Mouse (Mus musculus): Measurements from ENCODE around the gene Ddx39.

The Ddx39 gene

DNA sequence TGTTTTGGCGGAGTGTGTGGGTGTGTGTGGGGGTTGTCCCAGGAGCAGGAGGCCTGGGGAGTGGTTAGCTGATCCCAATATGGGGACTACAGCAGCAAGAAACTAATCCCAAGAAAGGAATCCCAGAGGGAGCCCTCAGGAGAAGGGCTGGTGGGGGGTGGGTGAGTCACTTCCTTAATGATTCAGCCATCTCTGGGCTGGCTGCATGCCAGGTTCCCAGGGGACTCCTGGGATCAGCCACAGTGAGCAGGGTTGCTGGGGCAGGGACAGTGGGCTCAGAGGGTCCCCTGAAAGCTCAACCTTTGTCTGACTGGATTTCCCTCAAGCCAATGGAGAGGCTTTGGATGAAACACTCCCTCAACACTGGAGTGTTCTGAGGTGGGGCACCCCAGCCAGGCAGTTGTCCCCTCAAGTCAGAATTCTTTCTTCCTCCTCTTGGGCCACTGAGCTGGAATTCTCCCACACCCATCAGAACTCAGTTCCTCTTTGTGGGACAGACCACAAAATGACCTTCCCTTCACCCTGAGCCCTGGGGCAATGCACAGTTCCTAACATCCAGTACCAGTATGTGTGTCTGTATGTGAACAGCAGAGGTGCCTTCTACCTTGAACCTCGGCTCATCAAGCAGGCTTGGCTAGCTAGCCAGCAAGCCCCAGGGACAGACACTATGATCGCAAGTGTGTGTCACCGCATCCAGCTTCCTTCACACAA lies 23.0 kb downstream of the Ddx39 start:
- no peak for DNase-seq (ENCODE audit: low spot score in 2 of 2)

DNA sequence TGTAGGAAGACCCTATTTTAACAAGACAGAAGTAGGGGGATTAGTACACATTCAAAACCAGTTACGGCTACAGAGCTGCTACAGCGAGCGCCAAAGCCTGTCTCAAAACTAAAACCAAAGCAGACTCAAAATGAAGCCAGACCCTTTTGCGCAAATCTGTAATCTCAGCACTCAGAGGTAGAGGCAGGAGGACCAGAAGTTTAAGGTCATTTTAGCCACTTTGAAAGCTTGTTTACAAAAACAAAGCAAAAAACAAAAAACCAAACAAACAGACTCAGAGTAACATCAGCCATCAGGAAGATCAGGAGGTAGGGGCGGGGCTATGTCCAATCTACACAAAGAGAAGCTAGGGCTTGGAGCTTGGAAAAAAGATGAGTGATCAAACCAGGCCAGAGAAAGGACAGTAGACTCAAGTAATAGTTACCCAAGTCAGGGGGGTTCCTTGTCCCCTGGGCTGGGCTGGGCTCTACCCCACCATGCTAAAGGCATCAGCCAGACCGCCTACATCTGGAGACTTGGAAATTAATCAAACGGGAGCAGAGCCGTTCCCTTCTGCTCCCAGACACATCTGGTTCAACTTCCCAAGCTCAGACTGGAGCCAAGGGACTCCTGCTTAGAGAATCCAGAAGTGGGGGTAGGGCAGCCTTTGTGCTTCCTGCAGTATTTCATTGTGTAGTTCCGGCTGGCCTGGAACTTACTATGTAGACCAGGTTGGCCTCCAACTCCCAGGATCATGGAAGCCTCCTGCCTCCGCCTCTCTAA lies 24.2 kb downstream of the Ddx39 start:
- no peak for DNase-seq (ENCODE audit: low spot score in 2 of 2)

DNA sequence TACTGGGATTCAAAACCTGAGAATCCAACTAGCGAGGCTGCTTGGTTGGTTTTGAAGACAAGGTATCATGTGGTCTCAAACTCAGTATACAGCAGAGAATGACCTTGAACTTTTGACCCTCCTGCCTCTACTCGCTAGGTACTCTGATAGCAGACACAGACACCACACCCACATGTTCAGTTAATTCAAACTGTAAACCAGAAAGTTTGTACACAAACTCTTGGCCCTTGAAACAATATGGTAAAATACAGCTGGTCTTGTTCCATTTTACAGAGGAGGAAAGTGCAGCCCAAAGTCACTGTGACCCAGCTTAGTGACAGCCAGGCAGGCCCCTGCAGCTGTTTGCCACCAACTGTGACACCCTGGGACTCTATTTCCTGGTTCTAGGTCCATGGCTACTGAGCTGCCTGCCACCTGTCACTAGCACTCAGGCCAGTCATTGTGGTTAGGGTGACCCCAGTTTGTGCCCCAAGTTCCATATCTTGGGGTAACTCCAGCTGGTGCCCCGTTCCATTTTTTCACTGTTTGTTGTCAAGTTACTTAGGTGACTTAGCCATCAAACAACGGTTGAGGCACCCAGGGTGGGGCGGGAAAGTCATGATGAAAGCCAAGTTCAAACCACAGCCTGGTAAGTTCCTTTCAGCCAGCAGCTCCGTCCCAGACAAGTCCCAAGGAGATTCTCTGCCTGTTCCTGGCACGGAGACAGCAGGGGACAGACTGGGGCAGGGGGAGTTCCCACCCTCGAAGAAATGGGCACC lies 24.9 kb downstream of the Ddx39 start:
- DNase-seq (ENCODE audit: low spot score in 2 of 2) = no peak

DNA sequence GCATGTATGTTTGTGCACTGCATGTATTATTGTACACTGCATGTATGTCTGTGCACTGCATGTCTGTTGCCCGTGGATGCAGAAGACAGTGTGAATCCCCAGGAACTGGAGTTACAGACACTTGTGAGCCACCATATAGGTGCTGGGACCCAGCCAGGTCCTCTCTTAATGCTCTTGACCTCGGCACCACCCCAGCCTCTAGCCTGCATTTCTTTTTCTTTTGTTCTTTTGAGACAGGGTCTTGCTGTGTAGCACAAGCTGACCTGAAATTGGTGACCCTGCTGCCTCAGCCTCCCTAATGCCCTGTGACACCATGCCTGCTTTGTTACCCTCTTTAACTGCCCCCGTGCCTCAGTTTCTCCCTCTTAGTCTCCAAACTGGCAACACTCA lies 25.6 kb downstream of the Ddx39 start:
- no peak for DNase-seq (ENCODE audit: low spot score in 2 of 2)

DNA sequence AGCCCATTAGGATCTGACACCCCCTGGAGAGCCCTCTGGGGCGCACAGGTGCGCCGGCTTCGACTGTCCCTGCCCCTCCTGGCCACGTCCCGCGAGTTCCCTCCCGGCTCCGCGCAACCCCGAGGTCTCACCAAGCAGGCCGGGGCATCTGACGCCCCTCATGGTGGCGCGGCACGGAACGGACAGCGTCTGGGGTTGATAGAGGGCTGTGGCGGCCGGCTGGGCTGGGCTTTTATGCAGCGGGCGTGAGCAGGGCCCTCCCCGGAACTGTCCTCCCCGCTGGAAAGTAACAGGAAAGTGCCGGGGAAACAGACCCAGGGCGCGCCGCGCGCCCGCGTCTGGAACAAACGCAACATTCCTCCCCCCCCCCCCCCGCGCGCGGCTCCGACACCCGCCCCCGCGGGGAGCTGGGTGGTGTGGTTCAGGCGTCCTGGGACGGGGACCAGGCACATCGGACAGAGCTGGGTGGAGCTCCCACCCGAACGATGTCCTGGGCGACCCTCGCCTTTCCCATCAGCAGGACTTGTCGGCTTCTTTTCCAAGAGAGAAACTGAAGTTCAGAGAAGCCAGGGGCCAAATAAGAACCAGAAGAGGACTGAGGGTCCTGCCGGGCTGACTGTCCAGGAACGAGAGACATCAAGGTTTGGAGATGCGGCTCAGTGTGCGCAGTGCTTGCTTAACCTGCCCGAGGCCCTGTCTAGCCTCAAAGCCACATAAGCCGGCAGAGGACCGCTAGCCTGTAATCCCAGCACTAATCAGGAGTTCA lies 26.2 kb downstream of the Ddx39 start, which contains the start of gene Adgre5:
Gene Adgre5, minus strand, starts transcription at position 351 of the 766 bp plus-strand sequence.
- DNase-seq (ENCODE audit: low spot score in 2 of 2) = no peak

DNA sequence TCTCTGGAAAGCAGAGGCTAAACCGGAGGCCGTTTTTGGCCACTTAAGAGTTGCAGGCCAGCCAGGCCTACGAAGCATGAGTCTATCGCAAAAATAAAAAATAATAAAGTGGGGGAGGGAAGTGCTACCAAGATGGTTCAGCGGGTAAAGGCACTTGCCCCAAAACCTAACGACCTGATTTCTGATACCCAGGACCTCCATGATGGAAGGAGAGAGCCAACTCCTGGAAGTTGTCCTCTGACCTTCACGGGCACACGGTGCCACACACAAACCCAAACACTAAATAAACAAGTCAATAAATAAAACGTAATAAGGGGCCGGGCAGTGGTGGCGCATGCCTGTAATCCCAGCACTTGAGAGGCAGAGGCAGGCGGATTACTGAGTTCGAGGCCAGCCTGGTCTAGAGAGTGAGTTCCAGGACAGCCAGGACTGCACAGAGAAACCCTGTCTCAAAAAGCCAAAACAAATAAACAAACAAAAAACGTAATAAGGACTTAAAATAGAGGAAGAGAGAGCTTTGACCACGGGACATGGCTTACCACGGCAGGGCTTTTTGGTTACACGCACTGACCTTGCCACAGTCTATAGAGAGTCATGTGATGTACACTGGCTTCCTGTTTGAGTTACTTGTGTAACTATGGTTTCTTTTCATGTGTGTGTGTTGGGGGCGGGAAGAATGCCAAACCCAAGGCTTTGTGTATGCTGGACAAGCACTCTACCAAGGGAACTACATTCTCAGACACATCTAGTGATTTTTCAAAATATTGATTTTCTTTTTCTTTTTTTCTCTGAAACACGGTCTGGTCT lies 27.1 kb downstream of the Ddx39 start:
- DNase-seq (ENCODE audit: low spot score in 2 of 2) = no peak

DNA sequence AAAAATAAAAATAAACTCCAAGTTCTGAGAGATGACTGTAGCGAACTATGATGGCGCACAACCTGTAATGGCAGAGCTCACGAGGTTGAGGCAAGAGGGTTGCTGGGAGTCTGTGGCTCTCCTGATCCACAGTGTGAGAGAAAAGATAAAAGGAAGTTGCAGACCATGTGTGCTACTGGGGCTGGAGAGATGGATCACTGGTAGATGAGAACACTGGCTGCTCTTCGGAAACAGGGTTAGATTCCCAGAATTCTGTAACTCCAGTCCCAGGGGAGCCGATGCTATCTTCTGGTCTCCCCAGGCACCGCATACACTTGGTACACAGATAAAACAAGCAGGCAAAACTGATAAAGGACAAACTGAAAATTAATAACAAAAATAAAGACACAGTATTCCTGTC lies 28.0 kb downstream of the Ddx39 start:
- no peak for DNase-seq (ENCODE audit: low spot score in 2 of 2)

DNA sequence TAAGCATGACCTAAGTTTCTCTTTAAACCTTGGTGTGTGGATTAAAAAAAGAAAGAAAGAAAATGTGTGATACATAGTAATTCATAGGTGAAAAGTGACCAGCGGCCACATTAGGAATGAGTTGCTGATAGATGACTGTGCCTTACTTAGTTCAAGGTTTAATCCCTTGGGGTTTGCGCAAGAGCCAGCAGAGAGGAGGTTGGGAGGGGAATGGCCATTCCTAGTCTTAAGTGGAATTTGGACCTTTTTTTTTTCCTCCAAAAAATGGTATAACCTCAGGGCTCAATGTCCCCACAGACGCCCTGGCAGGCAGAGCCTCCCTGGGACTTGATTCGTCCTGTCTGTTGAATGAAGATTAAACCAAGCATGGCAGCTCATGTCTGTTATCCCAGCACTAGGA lies 29.1 kb downstream of the Ddx39 start:
- DNase-seq (ENCODE audit: low spot score in 2 of 2) = no peak

DNA sequence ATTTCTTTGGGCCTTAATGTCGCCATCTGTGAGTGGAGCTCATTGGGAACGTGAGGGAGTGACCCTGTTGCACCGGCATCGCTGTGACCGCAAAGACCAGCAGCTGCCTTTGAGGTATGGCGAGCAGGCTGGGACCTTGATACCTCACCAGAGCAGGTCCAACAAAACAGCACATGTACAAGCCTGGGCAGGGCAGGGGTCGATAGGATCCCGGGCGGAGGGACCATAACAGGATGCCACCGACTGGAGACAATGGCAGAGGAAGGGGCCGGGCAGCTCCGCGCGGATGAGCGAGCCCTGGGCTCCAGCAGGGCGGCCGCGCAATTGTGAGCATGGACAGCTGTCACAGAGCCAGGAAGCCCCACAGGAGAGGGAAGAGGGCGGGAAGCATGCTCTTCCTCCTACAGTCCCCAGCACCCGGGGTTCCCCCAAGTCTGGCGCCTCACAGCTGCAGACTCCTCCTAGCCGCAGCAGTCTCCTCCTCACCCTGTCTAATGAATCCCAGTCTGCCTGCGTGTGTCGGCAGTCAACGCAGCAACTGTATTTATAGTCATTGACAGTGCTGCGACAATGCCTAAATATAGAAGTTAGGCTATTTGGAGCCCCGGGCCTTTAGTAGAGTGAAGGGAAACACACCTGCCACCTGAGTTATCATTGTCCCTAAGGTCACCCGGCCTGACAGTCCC lies 32.8 kb downstream of the Ddx39 start:
- DNase-seq (ENCODE audit: low spot score in 2 of 2) = peak; percentile 42 to 65

DNA sequence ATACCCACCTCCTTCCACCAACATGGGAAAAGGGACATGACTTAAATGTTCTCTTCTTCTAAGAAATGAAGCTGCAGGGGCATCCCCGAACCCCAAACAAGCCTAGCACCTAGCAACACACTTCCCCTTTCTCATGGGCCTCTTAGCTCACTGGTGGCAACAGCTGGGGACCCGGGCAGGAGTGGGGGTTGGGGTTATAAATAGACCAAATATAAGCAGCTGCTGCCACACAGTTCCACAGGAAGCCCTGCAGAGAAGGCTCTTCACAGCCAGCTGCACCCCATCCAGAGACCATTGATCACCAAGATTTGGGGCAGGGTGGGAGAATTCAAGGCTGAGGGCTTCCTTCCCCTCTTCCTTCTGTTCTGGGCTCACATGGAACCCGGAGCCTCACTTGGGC lies 33.7 kb downstream of the Ddx39 start:
- no peak for DNase-seq (ENCODE audit: low spot score in 2 of 2)

DNA sequence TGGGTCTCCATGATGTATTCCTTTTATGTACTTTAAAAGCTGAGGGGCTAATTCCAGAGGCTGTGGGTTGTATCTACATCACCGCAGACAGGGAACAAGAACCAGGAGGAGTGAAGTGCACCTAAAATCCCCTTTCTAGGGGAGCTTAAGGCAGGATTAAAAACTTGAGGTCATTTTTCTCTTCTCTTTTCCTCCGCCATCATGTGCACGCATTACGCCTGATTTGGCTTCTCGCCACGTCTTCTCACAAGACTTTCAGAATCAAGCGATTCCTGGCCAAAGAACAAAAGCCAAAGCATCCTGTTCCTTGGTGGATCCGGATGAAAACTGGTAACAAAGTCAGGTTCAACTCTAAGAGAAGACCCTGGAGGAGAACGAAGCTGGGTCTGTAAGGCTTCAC lies 34.3 kb downstream of the Ddx39 start:
- DNase-seq (ENCODE audit: low spot score in 2 of 2) = no peak

DNA sequence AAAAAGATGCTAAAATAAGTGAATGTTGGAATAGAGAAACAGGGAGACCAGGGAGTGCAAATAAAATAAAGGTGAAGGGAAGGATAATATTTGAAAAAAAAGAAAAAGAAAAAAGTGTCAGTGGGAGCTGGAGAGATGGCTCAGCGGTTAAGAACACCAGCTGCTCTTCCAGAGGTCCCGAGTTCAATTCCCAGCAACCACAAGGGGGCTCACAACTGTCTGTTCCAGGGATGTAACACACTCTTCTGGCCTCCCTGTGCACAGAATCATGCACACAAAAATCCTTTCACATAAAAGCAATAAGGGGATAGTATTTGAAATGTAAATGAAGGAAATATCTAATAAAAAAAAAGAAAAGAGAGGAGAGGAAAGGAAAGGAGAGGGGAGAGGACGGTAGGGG lies 39.2 kb downstream of the Ddx39 start:
- DNase-seq (ENCODE audit: low spot score in 2 of 2) = no peak

DNA sequence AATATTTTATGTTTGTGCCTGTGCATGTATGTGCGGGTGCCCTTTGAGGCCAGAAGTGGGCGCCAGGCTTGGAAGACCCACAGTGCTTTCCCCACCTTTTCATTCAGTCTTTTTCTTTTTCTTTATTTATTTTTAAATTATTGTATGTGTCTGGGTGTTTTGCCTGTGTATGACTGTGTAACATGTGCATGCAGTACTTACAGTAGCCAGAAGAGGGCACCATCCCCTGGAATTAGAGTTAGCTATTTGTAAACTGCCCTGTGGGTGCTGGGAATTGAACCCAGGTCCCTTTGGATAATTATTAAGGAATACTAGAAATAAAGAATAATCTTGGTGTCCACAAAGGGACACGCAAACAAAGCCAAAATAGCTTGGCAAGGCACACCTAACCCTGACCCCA lies 41.3 kb downstream of the Ddx39 start:
- DNase-seq (ENCODE audit: low spot score in 2 of 2) = no peak

DNA sequence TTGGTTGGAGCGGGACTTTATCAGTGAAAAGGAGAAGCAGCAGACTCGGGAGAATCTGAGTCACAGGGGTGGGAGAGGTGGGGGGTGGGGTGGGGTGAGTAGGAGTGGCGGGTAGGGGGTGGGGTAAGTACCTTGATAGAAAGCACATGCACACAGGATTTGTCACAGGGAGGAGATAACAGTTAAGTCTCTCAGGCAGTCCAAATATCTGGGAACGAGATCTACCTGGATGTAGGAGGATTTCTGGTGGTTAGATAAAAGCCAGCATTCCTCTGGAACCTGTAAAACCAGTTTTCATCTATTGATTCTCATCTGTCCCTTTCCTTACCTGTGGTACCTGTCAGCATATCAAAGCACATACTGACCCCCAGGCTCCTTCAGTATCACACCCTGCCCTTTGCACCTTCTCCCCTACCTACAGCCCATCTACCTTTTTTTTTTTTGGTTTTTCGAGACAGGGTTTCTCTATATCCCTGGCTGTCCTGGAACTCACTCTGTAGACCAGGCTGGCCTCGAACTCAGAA lies 42.2 kb downstream of the Ddx39 start:
- DNase-seq (ENCODE audit: low spot score in 2 of 2) = no peak

DNA sequence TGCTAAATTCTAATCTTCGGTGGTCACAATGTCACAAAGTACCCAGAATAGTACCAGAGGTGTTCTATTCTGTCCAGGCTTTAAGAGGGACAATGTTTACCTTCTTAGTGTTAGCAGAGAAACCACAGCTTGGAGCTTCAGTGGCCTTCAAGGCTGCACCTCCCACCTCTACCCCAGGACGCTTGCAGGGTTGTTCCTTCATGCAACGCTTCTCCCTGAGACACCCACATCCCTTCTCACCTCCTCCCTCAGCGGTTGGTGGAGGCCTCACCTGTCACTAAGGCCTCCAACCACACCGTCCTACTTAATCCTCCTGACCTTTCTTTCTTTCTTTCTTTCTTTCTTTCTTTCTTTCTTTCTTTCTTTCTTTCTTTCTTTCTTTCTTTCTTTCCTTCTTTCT lies 43.3 kb downstream of the Ddx39 start:
- no peak for DNase-seq (ENCODE audit: low spot score in 2 of 2)

DNA sequence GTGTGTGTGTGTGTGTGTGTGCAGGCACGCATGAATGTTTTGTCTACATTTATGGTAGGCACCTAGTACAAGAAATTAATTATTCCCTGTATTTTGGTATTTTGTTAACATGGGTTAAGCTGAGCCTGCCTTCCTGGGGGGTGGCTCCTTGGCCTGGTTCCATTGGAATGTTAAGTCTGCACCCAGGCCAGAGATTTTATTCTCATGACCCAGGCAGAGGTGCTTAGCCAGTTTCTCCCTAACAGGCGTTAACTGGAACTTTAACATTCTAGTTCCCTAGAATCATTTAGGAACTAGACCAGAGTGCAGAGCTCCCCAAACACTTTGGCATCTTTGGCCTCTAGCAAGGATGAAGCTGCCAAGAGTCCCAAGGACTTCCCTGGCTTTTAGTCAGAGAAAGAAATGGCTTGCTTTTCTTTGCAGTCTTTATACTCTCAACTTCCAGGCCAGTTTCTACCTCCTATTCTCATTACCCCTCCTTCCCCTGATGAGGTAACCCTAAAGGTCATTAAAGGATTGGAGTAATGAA lies 44.3 kb downstream of the Ddx39 start:
- no peak for DNase-seq (ENCODE audit: low spot score in 2 of 2)

DNA sequence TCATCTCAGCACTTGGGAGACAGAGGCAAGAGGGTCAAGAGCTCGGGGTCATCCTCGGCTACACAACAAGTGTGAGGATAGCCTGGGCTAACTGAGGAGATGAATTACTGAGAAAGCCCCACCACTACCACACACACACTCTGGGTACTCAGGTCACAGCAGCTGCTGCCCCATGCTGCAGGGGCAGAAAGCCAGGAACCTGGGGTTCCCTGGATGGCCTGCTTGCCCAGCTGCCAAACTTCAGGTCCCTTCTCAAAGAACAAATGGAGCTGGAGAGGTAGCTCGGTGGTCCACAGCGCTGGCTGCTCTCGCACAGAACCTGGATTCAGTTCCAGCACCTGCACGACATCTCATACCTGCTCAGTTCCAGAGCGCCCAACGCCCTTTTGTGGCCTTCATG lies 49.1 kb downstream of the Ddx39 start:
- DNase-seq (ENCODE audit: low spot score in 2 of 2) = no peak

DNA sequence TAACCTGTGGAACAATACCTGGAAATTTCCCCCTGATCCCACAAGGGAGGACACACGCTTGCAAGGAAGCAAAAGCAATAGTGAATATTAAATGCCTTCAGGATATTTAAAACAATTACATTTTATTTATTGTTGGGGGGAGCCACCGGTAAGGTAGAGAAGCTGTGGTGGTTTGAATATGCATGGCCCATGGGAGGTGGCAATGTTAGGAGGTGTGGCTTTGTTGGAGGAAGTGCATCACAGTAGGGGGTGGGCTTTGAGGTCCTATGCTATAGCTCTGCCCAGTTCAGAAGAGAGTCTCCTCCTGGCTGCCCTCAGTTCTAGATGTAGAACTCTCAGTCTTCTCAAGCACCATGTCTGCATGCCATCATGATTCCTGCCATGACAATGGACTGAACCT lies 49.7 kb downstream of the Ddx39 start:
- no peak for DNase-seq (ENCODE audit: low spot score in 2 of 2)

DNA sequence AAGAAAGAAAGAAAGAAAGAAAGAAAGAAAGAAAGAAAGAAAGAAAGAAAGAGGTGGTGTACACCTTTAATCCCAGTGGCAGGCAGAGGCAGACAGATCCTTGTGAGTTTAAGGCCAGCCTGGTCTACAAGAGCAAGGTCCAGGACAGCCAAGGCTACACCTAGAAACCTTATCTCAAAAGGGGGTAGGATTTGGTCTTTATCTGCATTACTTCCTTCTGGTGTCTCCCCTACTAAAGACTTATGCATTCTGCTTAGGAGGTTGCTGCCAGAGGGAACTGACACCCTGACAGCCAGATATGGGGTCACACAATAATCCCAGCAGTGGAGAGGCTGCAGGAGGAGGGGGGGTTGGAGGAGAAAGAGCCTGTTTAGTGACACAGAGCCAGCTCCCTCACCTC lies 50.7 kb downstream of the Ddx39 start:
- no peak for DNase-seq (ENCODE audit: low spot score in 2 of 2)

DNA sequence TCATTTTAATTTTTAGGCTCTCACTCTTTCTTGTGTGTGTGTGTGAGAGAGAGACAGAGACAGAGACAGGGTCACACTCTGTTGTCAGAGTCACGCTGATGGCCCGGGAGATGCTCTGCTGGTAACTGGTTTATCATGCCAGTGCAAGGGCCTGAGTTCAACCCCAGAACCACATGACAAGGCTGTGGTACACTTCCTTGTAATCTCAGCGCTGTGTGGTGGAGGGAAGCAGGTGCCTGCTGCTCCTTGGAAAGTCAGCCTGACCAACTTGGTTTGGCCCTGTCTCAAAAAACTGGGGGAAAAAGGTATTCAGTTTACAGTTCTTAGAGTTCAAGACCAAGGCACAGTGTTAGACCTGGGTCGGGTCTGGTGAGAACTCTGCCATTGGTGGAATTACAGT lies 52.5 kb downstream of the Ddx39 start:
- no peak for DNase-seq (ENCODE audit: low spot score in 2 of 2)

Measured in right cerebral cortex, adult 2 months (tissue).